Mouse (Mus musculus) inflammation-experienced regulatory T-cells, adult 6 months (primary cell): Measurements from ENCODE around the gene Adap2. TPM values are rescaled to one million over a fixed set of nuclear protein-coding genes. Genes with fewer than 3 reads are reported as not detected.
A peak's percentile ranks its signal among the peaks of the same experiment; 100 is the strongest.
"Not testable (repeated sequence)": the region's sequence is repeated elsewhere in the genome, so short reads cannot be mapped to it uniquely, and the experiment has no call there.

Source experiments
- ATAC-seq: one replicate; pipeline ENCODE4 v1.8.0; 2017
- polyA plus RNA-seq, 3 experiments: library from polyadenylated mRNA; unstranded; fragments of 100-300 nt; shearing (Covaris generic); gene quantifications; one replicate each; pipeline ENCODE4 v1.2.1; 2017

The Adap2 gene
- polyA plus RNA-seq, 3 experiments from 2014 or later, result 0.47 TPM; not detected in 2

GRCm38 (mm10) chr11:80161041-80161440 lies 7.1 kb downstream of the Adap2 start:
- ATAC-seq, result no peak

GRCm38 (mm10) chr11:80163362-80164116 lies 9.6 kb downstream of the Adap2 start:
- no peak for ATAC-seq

DNA sequence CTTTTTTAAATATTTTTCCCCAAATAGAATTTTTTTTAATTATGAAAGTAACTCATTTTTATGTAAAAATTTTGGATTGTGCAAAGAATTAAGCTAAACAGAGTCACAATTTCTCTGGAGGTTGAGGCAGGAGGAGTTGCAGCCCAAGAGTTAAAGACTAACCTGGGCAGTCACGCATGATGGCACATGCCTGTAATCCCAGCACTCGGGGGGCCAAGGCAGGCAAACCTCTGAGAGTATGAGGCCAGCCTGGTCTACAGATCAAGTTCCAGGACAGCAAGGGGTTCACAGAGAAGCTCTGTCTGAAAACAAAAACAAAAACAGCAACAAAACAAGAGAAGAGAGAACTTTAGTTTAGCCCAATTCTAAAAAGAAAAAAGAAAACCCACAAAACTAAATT lies 10.3 kb downstream of the Adap2 start:
- no peak for ATAC-seq

GRCm38 (mm10) chr11:80168121-80168520 lies 14.2 kb downstream of the Adap2 start:
- no peak for ATAC-seq

DNA sequence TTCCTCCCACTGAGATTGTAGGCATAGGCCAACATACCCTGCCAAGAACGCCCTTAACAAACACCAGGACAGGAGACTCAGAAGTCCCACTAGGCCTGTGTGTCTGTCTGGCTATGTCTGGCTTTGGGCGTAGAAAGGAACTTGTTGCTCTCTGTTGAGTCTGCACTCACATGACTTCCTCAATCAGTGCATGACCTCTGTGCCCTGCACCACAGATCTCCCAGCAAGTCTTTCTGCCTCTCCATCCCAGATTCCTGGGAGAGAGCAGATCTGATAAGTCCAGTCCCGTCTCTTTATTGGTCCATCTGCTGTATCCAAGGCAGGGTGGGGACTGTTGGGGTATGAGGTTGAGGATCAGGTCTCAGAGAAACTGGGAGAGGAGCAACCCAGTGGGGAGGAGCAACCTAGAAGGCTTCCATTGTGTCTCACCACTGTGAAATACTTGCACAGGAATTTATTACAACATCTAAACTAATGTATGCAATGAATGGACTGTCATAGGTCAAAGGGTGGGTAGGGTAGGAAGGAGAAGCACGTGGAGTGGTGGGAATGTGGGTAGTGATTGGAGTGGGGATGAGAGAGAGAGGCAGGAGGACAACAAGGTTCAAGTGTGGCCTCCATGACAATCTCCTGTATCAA lies 14.8 kb downstream of the Adap2 start:
- ATAC-seq, result no peak

DNA sequence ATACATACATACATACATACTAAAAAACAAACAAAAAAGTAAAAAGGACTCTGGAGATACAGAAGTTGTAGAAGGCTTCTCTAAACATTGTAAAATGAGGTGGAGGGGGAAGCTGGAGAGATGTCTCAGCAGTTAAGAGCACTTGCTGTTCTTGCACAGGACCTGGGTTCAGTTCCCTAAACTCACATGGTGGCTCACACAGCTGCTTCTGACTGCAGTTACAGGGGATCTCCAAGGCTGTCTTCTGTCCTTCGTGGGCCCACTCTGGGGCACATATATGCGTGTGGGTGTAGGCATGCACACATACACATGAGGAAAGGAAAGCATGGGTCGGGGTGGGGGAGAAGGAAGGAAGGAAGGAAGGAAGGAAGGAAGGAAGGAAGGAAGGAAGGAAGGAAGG lies 15.7 kb downstream of the Adap2 start:
- ATAC-seq, result no peak

- ATAC-seq, result no peak
Measured at GRCm38 (mm10) chr11:80170351-80170750, 16.4 kb downstream of the Adap2 start.

DNA sequence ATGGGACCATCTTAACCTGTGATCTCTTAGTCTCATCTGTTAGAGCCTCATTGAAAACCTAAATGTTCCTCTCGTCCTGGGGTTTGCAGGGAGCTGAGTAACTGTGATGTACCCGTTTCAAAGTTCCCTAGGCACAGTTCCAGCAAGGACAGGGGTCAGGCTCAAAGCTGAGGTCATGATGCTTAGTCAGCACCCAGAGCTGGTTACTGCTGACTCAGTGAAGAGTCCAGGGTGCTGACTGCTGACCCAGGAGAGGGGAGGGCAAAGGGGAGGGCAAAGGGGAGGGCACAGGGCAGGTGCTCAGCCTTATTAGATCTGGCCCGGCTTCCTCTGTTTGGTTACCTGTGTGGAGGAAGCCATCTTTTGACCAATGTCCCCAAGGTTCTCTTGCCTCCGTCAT lies 18.0 kb downstream of the Adap2 start:
- ATAC-seq, result no peak

GRCm38 (mm10) chr11:80173963-80174670 lies 20.2 kb downstream of the Adap2 start:
- no peak for ATAC-seq

- ATAC-seq, result no peak
Measured at GRCm38 (mm10) chr11:80176911-80177895, 23.3 kb downstream of the Adap2 start.

DNA sequence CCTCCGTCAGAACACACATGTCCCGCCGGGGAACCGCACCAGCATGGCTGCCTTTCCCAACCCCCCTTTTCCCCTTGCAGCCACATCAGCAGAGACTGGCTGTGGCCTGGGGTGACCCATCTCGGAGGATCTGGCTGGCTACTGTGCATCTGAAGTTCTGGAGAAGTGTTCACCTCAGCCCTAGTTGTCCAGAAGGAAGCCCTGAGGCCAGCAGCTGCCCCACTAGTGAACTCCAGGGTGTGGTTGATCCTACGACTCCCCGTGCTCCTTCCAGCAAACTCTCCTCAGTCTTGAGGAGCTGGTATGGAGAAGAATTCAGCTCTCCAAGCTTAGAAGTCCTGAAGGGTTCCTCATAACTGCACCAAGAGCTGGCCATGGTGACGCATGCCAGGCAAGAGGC lies 24.4 kb downstream of the Adap2 start:
- ATAC-seq, result no peak

GRCm38 (mm10) chr11:80181021-80181749 lies 27.3 kb downstream of the Adap2 start:
- no peak for ATAC-seq

- peak; percentile 55 for ATAC-seq
Measured at GRCm38 (mm10) chr11:80183054-80183704, 29.3 kb downstream of the Adap2 start.

GRCm38 (mm10) chr11:80183705-80184255 lies 29.9 kb downstream of the Adap2 start, which contains the start of gene Rnf135:
Rnf135 (plus strand) TSS chr11:80183851.
- peak; percentile 90 for ATAC-seq

DNA sequence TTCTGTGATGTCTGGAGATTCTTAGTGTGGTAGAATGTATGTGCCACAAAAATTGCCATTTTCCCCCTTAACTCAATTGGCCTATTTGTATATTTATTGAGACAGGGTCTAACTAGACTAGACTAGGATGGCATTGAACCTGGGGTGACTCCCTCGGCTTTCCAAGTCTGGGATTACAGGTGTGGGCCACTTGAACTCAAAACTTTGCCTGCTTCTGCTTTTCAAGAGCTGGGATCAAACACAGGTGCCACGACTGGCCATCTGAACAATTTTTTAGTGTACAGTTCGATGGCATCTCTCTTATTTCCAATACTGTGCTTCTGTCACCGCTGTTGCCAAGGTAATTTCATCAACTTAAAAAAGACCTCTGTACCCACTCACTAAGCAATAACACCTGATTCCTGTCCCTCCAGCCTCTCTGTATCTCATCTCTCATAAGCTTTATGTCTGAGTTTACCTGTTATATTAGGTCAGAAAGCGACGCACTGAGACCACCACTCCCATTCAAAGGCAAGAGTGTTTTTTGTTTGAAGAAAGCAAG lies 30.7 kb downstream of the Adap2 start:
- ATAC-seq, result no peak

DNA sequence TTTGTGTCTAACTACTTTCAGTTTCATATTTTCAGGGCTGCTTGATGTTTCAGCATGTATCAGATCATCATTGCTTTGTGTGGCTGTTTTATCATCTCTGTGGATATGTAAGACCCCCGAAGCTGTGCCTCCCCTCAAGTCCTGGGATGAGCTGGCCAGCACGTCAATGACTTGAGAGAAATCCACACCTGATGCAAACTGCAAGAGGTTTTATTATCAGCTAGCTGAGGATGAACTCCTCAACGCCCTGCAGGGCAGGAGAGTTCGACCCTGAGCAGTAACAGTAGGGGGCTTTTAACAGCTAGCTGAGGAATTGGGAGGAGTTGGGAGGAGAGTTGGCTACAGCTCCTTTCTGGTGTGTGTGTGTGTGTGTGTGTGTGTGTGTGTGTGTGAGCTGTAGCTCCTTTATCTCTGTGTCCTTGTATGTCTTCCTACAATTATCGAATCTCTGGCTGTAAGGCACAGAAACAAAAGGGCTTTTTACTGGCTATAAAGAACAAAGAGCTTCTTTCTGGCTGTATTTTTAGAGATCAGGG lies 31.6 kb downstream of the Adap2 start:
- ATAC-seq, result not testable (repeated sequence)

- ATAC-seq, result no peak
Measured at GRCm38 (mm10) chr11:80190280-80190679, 36.4 kb downstream of the Adap2 start.

GRCm38 (mm10) chr11:80193827-80194226 lies 39.9 kb downstream of the Adap2 start:
- ATAC-seq, result no peak

- ATAC-seq, result no peak
Measured at GRCm38 (mm10) chr11:80196351-80196750, 42.4 kb downstream of the Adap2 start.

DNA sequence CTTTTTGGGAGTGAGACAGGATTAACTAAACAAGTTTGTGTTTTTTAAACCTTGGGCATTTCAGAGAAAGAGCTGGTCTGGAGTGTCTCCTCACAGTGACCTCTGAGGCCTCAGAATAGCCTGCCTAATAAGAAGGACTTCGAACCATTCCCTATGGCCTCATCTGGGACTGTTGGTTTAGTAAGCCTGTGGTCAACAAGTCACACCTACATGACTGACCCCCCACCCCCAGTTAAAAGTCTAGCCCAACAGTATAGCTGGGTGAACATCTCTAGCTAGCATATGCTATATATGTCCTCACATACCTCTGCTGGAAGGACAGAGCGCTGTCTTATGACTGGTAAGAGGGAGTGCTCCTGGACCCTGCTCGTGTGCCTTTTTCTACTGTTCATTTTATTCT lies 45.4 kb downstream of the Adap2 start:
- no peak for ATAC-seq
